Mouse (Mus musculus): ENCODE measurements around the gene Neurod4.
"Not testable (repeated sequence)": the region's sequence is repeated elsewhere in the genome, so short reads cannot be mapped to it uniquely, and the experiment has no call there.

Gene Neurod4

GRCm38 (mm10) chr10:130280066-130280465, at the start of gene Neurod4:
TSS of gene Neurod4 (minus strand) at chr10:130280240.
- DNase-seq (ENCODE audit: low spot score): no peak

- no peak for DNase-seq (ENCODE audit: low spot score)
Observed at GRCm38 (mm10) chr10:130324243-130324642, 44.2 kb upstream of the Neurod4 start.

GRCm38 (mm10) chr10:130322637-130323036, 42.6 kb upstream of the Neurod4 start, which contains the start of gene Tespa1:
TSS of gene Tespa1 (plus strand) at chr10:130322870.
- DNase-seq (ENCODE audit: low spot score): peak; percentile 49

GRCm38 (mm10) chr10:130322062-130322461, 42.0 kb upstream of the Neurod4 start:
- no peak for DNase-seq (ENCODE audit: low spot score)

GRCm38 (mm10) chr10:130320715-130321114, 40.7 kb upstream of the Neurod4 start:
- DNase-seq (ENCODE audit: low spot score): no peak

- DNase-seq (ENCODE audit: low spot score): no peak
Observed at GRCm38 (mm10) chr10:130318720-130319119, 38.7 kb upstream of the Neurod4 start.

GRCm38 (mm10) chr10:130315846-130316245, 35.8 kb upstream of the Neurod4 start:
- no peak for DNase-seq (ENCODE audit: low spot score)

GRCm38 (mm10) chr10:130314110-130314829, 34.2 kb upstream of the Neurod4 start:
- no peak for DNase-seq (ENCODE audit: low spot score)

- peak; percentile 25 for DNase-seq (ENCODE audit: low spot score)
Observed at GRCm38 (mm10) chr10:130313531-130313930, 33.5 kb upstream of the Neurod4 start.

- no peak for DNase-seq (ENCODE audit: low spot score)
Observed at GRCm38 (mm10) chr10:130311534-130312227, 31.6 kb upstream of the Neurod4 start.

- DNase-seq (ENCODE audit: low spot score): not testable (repeated sequence)
Observed at GRCm38 (mm10) chr10:130304138-130304537, 24.1 kb upstream of the Neurod4 start.

GRCm38 (mm10) chr10:130298748-130299147, 18.7 kb upstream of the Neurod4 start:
- not testable (repeated sequence) for DNase-seq (ENCODE audit: low spot score)

- no peak for DNase-seq (ENCODE audit: low spot score)
Observed at GRCm38 (mm10) chr10:130293741-130294408, 13.8 kb upstream of the Neurod4 start.

- DNase-seq (ENCODE audit: low spot score): no peak
Observed at GRCm38 (mm10) chr10:130288007-130288406, 8.0 kb upstream of the Neurod4 start.

GRCm38 (mm10) chr10:130287201-130287600, 7.2 kb upstream of the Neurod4 start:
- no peak for DNase-seq (ENCODE audit: low spot score)

GRCm38 (mm10) chr10:130281982-130282449, 2.0 kb upstream of the Neurod4 start:
- DNase-seq (ENCODE audit: low spot score): no peak

GRCm38 (mm10) chr10:130276496-130276895, 3.5 kb downstream of the Neurod4 start:
- DNase-seq (ENCODE audit: low spot score): no peak

- DNase-seq (ENCODE audit: low spot score): no peak
Observed at GRCm38 (mm10) chr10:130275759-130276158, 4.3 kb downstream of the Neurod4 start.

GRCm38 (mm10) chr10:130263203-130263602, 16.8 kb downstream of the Neurod4 start:
- no peak for DNase-seq (ENCODE audit: low spot score)

- DNase-seq (ENCODE audit: low spot score): no peak
Observed at GRCm38 (mm10) chr10:130259483-130259882, 20.6 kb downstream of the Neurod4 start.

GRCm38 (mm10) chr10:130244271-130244670, 35.8 kb downstream of the Neurod4 start:
- no peak for DNase-seq (ENCODE audit: low spot score)

- no peak for DNase-seq (ENCODE audit: low spot score)
Observed at GRCm38 (mm10) chr10:130238318-130239209, 41.5 kb downstream of the Neurod4 start.
